Mouse (Mus musculus) midbrain, embryonic 12.5 days (tissue): ENCODE results near the gene Dmtf1. TPM values are rescaled to one million over a fixed set of nuclear protein-coding genes. Genes with fewer than 3 reads are reported as not detected.
A peak's percentile ranks its signal among the peaks of the same experiment; 100 is the strongest.

Experiments
- ATAC-seq: fragments of 200-750 bp; cut with Nextera tagmentation; 2 replicates; pipeline ENCODE4 v1.8.0; 2017; ENCODE audit warnings: low read depth, moderate TSS enrichment, moderate library complexity; ENCODE audit not compliant: low FRiP score
- H3K27ac ChIP-seq: fragments of 300-500 bp; sonication (generic); replicated peaks from 2 replicates; pipeline ENCODE4 v1.5.1; 2016; ENCODE audit warnings: mild to moderate bottlenecking
- H3K27me3 ChIP-seq: fragments of 300-500 bp; sonication (generic); 2 replicates; pipeline ENCODE4 v1.6.1; 2016; ENCODE audit warnings: mild to moderate bottlenecking
- H3K36me3 ChIP-seq: fragments of 300-500 bp; sonication (generic); 2 replicates; pipeline ENCODE4 v1.6.1; 2016
- H3K4me1 ChIP-seq: fragments of 300-500 bp; sonication (generic); 2 replicates; pipeline ENCODE4 v1.6.1; 2016
- H3K4me2 ChIP-seq: fragments of 300-500 bp; sonication (generic); replicated peaks from 2 replicates; pipeline ENCODE4 v1.6.1; 2016; ENCODE audit warnings: mild to moderate bottlenecking, moderate library complexity
- H3K4me3 ChIP-seq: fragments of 300-500 bp; sonication (generic); 2 replicates; pipeline ENCODE4 v1.5.1; 2016; ENCODE audit warnings: mild to moderate bottlenecking
- H3K9ac ChIP-seq: fragments of 300-500 bp; sonication (generic); replicated peaks from 2 replicates; pipeline ENCODE4 v1.6.1; 2016; ENCODE audit warnings: mild to moderate bottlenecking, moderate library complexity
- H3K9me3 ChIP-seq: fragments of 300-500 bp; sonication (generic); 2 replicates; pipeline ENCODE4 v1.6.1; 2016; ENCODE audit warnings: mild to moderate bottlenecking
- WGBS: fragments of 180-500 bp; shearing (Covaris S2); methylation state at CpG from one replicate; pipeline ENCODE4 v1.1.7; 2016; 5-methylcytosine and 5-hydroxymethylcytosine counted together
- polyA plus RNA-seq: library from polyadenylated mRNA; unstranded; fragments of >200 nt; fragmentation: Nextera tagmentation; extraction: Ambion mirVana; gene quantifications from 2 replicates; pipeline ENCODE4 v1.2.1, GENCODE M21; 2016

The Dmtf1 gene
- polyA plus RNA-seq, 1 experiment from 2014 or later = 74.2 TPM

DNA sequence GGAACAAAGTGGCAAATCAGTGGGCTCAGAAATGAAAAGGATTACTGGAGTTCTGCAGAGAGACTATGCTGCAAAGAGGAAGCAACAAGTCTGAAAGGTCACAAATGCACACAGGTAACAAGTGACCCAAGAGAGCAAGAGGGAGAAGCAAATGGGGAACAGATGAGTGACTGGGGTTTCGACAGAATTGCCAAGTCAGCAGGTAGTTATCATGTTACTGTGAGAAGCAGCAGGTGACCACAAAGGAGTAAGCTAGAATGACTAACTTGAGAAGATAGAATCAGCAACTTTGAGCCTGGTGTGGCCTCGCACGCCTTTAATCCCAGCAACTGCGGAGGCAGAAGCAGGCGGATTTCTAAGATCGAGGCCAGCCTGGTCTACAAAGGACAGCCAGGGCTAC lies 19.2 kb downstream of the Dmtf1 start:
- Histone ChIP-seq H3K36me3 (peaks cover 47% of the 10 kb centered on the region), H3K27ac (no peak overlapping the region), H3K9ac (no peak overlapping the region), H3K4me2 (no peak overlapping the region), H3K4me3 (no peak overlapping the region), H3K27me3 (no peaks in the 10 kb centered on the region), H3K4me1 (no peaks in the 10 kb centered on the region), H3K9me3 (no peaks in the 10 kb centered on the region)
- ATAC-seq = no peak
- 91% methylated on average over 6 of the region's 6 CpGs for WGBS

DNA sequence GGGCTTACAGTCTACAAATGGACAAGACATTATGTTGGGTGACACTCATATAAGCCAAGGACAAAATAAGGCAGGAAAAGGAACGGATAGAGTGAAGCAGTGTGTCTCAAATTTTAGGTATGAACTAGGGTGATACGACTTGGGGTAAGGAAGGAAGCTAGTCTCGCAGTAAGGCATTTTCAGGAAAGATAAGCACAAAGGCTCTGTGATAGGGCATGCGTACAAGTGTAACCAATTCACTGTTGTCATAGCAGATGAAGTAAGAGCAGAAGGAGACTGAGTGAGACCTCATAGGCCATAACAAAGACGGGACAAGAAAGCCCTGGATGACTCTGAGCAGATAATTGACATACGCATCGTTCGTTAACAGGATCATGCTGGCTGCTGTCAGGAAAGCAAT lies 20.9 kb downstream of the Dmtf1 start:
- Histone ChIP-seq H3K4me2 (no peak overlapping the region), H3K9me3 (no peaks in the 10 kb centered on the region), H3K9ac (no peak overlapping the region), H3K36me3 (peaks cover 52% of the 10 kb centered on the region), H3K27ac (no peak overlapping the region), H3K4me1 (no peaks in the 10 kb centered on the region), H3K27me3 (no peaks in the 10 kb centered on the region), H3K4me3 (no peak overlapping the region)
- 91% methylated on average over 8 of the region's 8 CpGs for WGBS
- ATAC-seq = no peak

DNA sequence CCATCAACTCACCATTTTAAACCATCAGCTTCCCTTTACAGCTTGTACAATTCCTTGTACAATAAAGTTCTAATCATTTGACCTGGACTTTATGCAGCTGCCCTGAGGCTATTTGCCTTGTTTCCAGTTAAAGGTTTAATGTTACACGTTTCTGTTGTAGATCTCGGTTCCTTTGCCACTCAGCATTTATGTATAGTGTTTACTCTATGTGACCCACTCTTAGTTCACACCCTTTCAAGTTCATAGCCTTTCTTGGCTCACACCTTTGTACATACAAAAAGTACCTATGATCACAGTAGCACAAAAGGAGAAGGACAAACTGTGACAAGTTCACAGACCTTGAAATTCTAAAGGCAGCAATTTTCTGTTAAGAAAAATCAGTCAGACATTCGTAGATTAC lies 26.0 kb downstream of the Dmtf1 start:
- Histone ChIP-seq H3K36me3 (peaks cover 53% of the 10 kb centered on the region), H3K4me1 (no peaks in the 10 kb centered on the region), H3K27me3 (no peaks in the 10 kb centered on the region), H3K9me3 (no peaks in the 10 kb centered on the region), H3K4me2 (no peak overlapping the region), H3K9ac (no peak overlapping the region), H3K4me3 (no peak overlapping the region), H3K27ac (no peak overlapping the region)
- ATAC-seq = no peak
- WGBS = 93% methylated on average over 3 of the region's 3 CpGs

DNA sequence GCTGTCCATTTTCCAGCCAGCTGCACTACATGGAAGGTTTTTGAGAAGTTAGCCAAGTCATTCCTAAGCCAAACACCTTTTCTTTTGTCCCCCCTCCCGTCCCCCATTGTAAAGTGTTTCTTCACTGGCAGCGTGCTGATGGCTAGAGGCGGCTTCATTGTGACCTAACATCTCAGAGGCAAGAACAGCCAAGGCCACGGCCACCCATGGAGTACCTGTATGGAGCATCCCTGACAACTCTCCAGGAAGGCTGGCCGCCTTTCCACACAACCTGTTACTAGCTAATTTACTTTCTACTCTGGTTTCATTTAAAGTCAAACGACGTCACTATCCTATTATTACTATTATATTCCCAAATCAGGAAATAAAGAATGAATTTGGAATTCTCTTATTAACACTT lies 29.8 kb downstream of the Dmtf1 start:
- WGBS = 92% methylated on average over 7 of the region's 7 CpGs
- Histone ChIP-seq H3K36me3 (peaks cover 63% of the 10 kb centered on the region), H3K27ac (no peak overlapping the region), H3K27me3 (no peaks in the 10 kb centered on the region), H3K4me2 (no peak overlapping the region), H3K4me3 (no peak overlapping the region), H3K9me3 (no peaks in the 10 kb centered on the region), H3K9ac (no peak overlapping the region), H3K4me1 (no peaks in the 10 kb centered on the region)
- no peak for ATAC-seq

DNA sequence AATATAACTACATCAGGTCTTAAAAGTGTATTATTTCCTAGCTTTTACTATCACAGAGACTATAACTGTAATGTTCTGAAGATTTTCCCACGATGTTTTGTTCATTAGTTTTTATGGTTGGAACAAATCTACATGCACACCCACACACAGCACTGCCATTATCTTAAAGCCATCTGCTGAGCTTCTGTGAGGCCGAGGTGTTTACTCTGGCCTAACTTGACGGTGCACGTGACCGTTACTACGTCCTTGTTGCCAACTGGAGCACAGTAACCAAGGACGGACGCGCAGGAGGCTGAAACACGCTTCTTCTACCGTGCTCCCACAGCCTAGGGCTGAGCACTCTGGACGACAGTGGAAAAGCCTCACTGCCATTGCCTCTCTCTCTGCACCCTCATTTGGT lies 33.0 kb downstream of the Dmtf1 start:
- Histone ChIP-seq H3K4me2 (no peak overlapping the region), H3K9me3 (no peaks in the 10 kb centered on the region), H3K9ac (no peak overlapping the region), H3K4me1 (no peaks in the 10 kb centered on the region), H3K27ac (no peak overlapping the region), H3K36me3 (peaks cover 64% of the 10 kb centered on the region), H3K27me3 (no peaks in the 10 kb centered on the region), H3K4me3 (no peak overlapping the region)
- no peak for ATAC-seq
- WGBS = 93% methylated on average over 12 of the region's 12 CpGs

DNA sequence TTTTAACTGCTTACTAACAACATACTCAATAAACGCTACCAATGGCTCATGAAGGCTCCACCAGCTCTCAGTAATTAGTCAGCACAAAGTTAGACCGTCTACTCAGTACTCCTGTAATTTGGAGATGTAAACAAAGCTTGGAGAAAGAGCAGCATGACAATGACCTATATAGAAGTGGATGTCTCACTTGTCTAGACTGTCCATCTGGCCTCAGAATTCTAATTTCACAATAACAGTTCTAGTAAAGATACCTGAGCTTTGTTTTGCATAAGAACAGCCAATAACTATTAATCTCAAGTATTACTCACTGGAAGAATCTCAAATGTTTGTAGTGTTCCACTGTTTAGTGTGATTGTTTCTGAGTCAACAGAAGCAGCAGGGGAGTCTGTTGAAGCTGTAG lies 37.4 kb downstream of the Dmtf1 start:
- Histone ChIP-seq H3K27me3 (no peaks in the 10 kb centered on the region), H3K36me3 (peaks cover 84% of the 10 kb centered on the region), H3K4me1 (no peaks in the 10 kb centered on the region), H3K9ac (no peak overlapping the region), H3K4me2 (no peak overlapping the region), H3K9me3 (no peaks in the 10 kb centered on the region), H3K4me3 (no peak overlapping the region), H3K27ac (no peak overlapping the region)
- 89% methylated on average over 2 of the region's 2 CpGs for WGBS
- no peak for ATAC-seq

DNA sequence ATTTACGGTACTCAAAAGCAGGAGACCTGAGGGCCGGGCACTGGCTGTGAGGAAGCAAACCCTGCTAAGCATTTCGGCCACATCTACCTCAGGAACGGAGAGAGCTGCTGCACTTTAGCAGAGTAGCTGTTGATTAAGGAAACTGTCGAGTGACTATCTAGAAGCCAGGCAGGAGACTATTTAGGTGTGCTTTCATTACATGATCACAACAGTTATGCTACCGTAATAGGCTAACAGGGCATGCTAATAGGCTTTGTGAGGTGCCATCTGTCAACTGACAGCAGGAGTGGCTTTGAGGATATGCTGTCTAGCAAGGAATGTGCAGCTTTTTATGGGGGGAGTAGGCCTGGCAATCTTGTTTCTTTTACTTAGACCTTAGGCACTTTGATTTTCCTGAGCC lies 47.4 kb downstream of the Dmtf1 start:
- Histone ChIP-seq H3K4me1 (no peaks in the 10 kb centered on the region), H3K27me3 (no peaks in the 10 kb centered on the region), H3K9ac (no peak overlapping the region), H3K27ac (0 out of 2 replicates have a peak overlapping the region, but pooled peaks have one; percentile 4), H3K4me2 (no peak overlapping the region), H3K4me3 (no peak overlapping the region), H3K36me3 (peaks cover 24% of the 10 kb centered on the region), H3K9me3 (no peaks in the 10 kb centered on the region)
- 59% methylated on average over 6 of the region's 6 CpGs for WGBS
- ATAC-seq = no peak

DNA sequence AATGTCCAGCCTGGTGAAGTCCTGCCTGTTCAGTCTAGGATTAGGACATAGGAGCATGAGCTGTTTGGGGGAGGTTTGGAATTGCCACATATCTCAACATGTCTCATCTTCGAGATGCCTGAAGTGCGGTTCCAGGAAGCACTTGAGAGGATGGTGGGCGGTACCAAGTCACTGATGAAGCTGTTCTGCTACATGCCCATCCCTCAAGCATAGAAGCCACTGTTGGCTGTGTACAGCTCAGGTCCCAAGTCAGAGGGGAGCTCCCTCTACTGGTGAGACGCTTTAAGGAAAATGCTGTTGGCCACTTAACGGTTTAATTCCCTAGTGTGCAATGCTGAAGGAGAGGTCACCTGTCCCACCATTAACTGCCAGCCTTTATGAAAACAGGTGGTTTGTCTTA lies 49.8 kb downstream of the Dmtf1 start:
- no peak overlapping the region for H3K27ac ChIP-seq
- ATAC-seq = peak; percentile 69; the same call in 1 of the 2 replicates
- no peaks in the 10 kb centered on the region for H3K4me1 ChIP-seq
- H3K36me3 ChIP-seq = peaks cover 4% of the 10 kb centered on the region; the same call in 1 of the 2 replicates
- H3K9me3 ChIP-seq = no peaks in the 10 kb centered on the region
- H3K4me3 ChIP-seq = no peak overlapping the region
- no peak overlapping the region for H3K9ac ChIP-seq
- no peaks in the 10 kb centered on the region for H3K27me3 ChIP-seq
- 22% methylated on average over 5 of the region's 5 CpGs for WGBS
- H3K4me2 ChIP-seq = no peak overlapping the region

DNA sequence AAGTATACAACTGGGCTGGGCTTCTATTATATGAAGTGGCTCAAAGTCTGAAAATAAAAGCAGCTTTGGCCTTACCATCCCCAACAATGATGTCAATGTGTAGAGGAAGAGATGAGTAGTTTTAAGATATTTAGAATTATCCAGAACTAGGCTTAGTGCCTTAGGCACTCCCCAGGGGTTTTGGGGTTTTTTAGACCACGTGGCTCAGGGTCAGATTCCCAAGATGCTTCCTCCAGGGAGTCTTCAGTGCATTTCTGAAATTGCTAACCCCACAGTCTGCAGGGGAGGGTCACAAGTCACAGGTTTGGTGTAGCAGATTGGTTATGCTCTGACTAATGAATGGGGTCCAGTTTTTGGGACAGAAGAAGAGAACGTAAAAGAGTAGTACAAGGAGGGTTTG lies 50.3 kb downstream of the Dmtf1 start:
- WGBS = 57% methylated on average over 2 of the region's 2 CpGs
- Histone ChIP-seq H3K27me3 (no peaks in the 10 kb centered on the region), H3K9me3 (no peaks in the 10 kb centered on the region), H3K4me1 (no peaks in the 10 kb centered on the region), H3K4me2 (no peak overlapping the region), H3K9ac (no peak overlapping the region), H3K36me3 (peaks cover under 1% of the 10 kb centered on the region; the same call in 1 of the 2 replicates), H3K4me3 (no peak overlapping the region), H3K27ac (no peak overlapping the region)
- no peak for ATAC-seq

DNA sequence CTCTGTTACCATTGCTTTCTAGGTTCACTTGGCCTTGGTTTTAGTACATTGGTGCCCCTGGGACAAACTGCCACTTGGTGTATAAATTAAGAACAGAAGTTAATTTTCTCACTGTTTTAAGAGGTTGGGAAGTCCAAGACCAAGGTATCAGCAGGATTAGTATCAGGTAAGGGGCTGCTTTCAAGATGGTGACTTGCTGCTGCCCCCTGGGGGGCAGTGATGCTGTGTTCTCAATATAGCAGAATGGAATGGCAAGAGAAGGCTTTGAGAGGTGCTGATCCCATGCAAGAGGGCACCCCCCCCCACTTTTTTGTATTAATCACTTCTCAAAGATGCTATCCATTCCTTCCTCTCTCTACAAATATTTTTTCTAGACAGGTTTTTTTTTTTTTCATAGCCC lies 52.0 kb downstream of the Dmtf1 start:
- no peak for ATAC-seq
- no peaks in the 10 kb centered on the region for H3K9me3 ChIP-seq
- H3K4me1 ChIP-seq = no peaks in the 10 kb centered on the region
- H3K27ac ChIP-seq = no peak overlapping the region
- H3K36me3 ChIP-seq = no peaks in the 10 kb centered on the region
- H3K4me2 ChIP-seq = no peak overlapping the region
- no peak overlapping the region for H3K4me3 ChIP-seq
- no peak overlapping the region for H3K9ac ChIP-seq
- H3K27me3 ChIP-seq = no peaks in the 10 kb centered on the region

DNA sequence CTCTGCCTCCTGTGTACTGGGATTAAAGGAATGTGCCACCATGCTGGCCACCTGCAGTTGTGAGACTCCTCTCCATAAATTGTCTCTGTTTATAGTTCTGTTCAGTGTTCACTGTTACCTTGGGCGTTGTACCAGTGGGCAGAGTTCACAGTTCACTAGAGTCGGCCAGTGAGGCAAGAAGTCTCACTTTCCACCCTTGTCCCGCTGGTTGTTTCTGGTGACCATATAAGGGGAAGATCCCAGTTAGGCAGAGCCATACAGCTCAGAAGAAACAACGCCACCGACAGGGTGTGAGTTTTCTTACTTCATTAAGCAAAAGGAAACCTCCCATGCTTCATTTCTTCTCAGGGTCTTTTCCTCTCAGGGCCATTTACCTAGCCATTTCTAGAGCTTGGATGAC lies 53.1 kb downstream of the Dmtf1 start:
- Histone ChIP-seq H3K4me3 (no peak overlapping the region), H3K36me3 (no peaks in the 10 kb centered on the region), H3K4me1 (no peaks in the 10 kb centered on the region), H3K9ac (no peak overlapping the region), H3K27me3 (no peaks in the 10 kb centered on the region), H3K4me2 (no peak overlapping the region), H3K27ac (no peak overlapping the region), H3K9me3 (no peaks in the 10 kb centered on the region)
- no peak for ATAC-seq
- 87% methylated on average over 5 of the region's 5 CpGs for WGBS

DNA sequence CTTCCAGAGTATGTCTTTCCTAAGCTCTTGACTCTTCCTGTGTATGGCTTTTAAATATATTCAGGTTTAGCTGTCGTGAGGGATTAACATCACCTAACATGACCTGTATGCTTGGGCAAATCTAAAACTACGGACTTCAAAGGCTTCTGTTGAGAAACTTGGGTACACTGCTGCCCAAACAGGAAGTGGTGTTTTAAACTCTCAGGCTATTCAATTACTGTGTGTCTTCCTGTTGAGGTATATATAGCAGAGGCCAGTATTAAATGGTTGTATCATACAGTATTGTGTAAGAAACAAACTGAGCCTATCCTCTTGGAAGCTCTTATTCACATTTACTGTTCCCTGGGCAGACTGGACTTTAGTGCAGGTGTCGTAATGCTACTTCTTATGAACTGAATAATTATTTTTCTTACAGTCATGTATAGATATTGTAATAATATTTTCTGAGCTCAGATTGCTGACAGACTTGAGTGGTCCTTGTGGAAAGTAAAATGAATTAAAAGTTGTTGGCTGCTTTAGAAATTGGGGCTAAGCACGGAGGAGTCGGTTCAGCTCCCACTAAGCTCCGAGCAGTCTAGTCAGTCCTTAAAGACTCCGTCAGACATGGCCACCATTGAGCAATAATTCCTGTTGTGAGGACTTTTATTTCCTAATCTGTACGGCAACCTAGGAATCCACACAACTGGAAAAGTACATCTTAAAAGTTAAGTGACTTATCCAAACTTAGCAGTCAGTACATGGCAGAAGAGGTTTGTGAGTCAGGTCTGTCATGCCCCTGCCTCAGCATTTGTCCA lies 54.1 kb downstream of the Dmtf1 start:
- ATAC-seq = no peak
- H3K27ac ChIP-seq = no peak overlapping the region
- no peaks in the 10 kb centered on the region for H3K9me3 ChIP-seq
- no peak overlapping the region for H3K4me2 ChIP-seq
- H3K4me1 ChIP-seq = no peaks in the 10 kb centered on the region
- peaks cover 1% of the 10 kb centered on the region for H3K27me3 ChIP-seq
- H3K4me3 ChIP-seq = no peak overlapping the region
- no peak overlapping the region for H3K9ac ChIP-seq
- WGBS = 81% methylated on average over 8 of the region's 8 CpGs
- H3K36me3 ChIP-seq = no peaks in the 10 kb centered on the region

DNA sequence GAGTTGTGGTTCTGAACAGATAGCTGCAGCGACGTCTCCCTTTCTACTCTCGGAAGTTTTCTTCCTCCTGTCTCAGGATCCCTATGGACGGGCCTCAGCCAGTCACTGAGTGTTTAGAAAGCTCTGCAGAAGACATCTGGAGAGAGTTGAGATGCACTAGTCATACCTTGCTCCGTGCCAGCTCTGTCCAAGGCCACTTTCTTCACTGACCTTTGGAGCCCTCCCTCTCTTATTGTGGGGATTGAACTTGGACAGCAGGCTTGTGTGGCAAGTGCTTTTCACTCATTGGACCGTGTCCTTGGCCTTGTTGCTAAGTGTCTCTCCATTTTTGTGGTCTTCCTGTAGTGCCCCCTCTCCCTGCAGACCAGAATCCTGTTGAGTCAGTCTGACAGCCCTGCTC lies 54.8 kb downstream of the Dmtf1 start:
- whole genome bisulfite sequencing = 79% methylated on average over 6 of the region's 6 CpGs
- peaks cover 8% of the 10 kb centered on the region for H3K27me3 ChIP-seq
- H3K36me3 ChIP-seq = no peaks in the 10 kb centered on the region
- no peak for ATAC-seq
- H3K4me1 ChIP-seq = peaks cover 1% of the 10 kb centered on the region
- no peak overlapping the region for H3K4me3 ChIP-seq
- no peaks in the 10 kb centered on the region for H3K9me3 ChIP-seq
- H3K9ac ChIP-seq = no peak overlapping the region
- H3K4me2 ChIP-seq = no peak overlapping the region
- H3K27ac ChIP-seq = no peak overlapping the region
